Mouse (Mus musculus) heart, postnatal 0 days (tissue): ENCODE data around the gene Elp5. TPM values are rescaled to one million over a fixed set of nuclear protein-coding genes. Genes with fewer than 3 reads are reported as not detected.

ENCODE experiments used
- ATAC-seq: fragments of 200-750 bp; cut with Nextera tagmentation; 2 replicates; pipeline ENCODE4 v1.8.0; 2017; ENCODE audit warnings: low read depth, moderate number of reproducible peaks, moderate library complexity; ENCODE audit not compliant: insufficient read depth
- DNase-seq: peaks from one replicate; pipeline ENCODE4 v3.0.0-alpha.2; 2016; ENCODE audit warnings: low spot score
- H3K27ac ChIP-seq: fragments of 300-500 bp; sonication (generic); 2 replicates; pipeline ENCODE4 v1.5.1; 2014; ENCODE audit warnings: low read depth, mild to moderate bottlenecking
- H3K27me3 ChIP-seq: fragments of 300-500 bp; sonication (generic); 2 replicates; pipeline ENCODE4 v1.6.1; 2014; ENCODE audit warnings: low read length, mixed read lengths; ENCODE audit not compliant: control insufficient read depth, insufficient read depth
- H3K36me3 ChIP-seq: fragments of 300-500 bp; sonication (generic); replicated peaks from 2 replicates; pipeline ENCODE4 v1.6.1; 2014; ENCODE audit warnings: low read length, mixed read lengths; ENCODE audit not compliant: control insufficient read depth, insufficient read depth
- H3K4me1 ChIP-seq: fragments of 300-500 bp; sonication (generic); 2 replicates; pipeline ENCODE4 v1.6.1; 2014; ENCODE audit warnings: antibody characterized with exemption; ENCODE audit not compliant: control insufficient read depth, insufficient read depth
- H3K4me2 ChIP-seq: fragments of 300-500 bp; sonication (generic); 2 replicates; pipeline ENCODE4 v1.6.1; 2014; ENCODE audit warnings: low read depth, mild to moderate bottlenecking, low read length, moderate library complexity
- H3K4me3 ChIP-seq: fragments of 300-500 bp; sonication (generic); 2 replicates; pipeline ENCODE4 v1.5.1; 2014; ENCODE audit warnings: low read depth, low read length
- H3K9ac ChIP-seq: fragments of 300-500 bp; sonication (generic); replicated peaks from 2 replicates; pipeline ENCODE4 v1.6.1; 2014; ENCODE audit warnings: low read depth, low read length, mixed read lengths
- H3K9me3 ChIP-seq: fragments of 300-500 bp; sonication (generic); replicated peaks from 2 replicates; pipeline ENCODE4 v1.6.1; 2016; ENCODE audit warnings: low read length; ENCODE audit not compliant: control insufficient read depth
- CTCF ChIP-seq: IDR thresholded peaks from 2 replicates; pipeline ENCODE4 v1.5.1; 2016; ENCODE audit warnings: antibody characterized with exemption, control low read depth, low read depth
- EP300 ChIP-seq: IDR thresholded peaks from 2 replicates; pipeline ENCODE4 v1.6.1; 2016; ENCODE audit warnings: antibody characterized with exemption, low read depth
- WGBS: fragments of 180-500 bp; shearing (Covaris S2); extraction: QIAGEN DNeasy Blood & Tissue Kit; methylation state at CpG from one replicate; pipeline ENCODE4 v1.1.7; 2014; 5-methylcytosine and 5-hydroxymethylcytosine counted together
- polyA plus RNA-seq: library from polyadenylated mRNA; unstranded; fragments of >200 nt; fragmentation: Nextera tagmentation; extraction: Ambion mirVana; gene quantifications from 2 replicates; pipeline ENCODE4 v1.2.1, GENCODE M21; 2015
- total RNA-seq: library from RNA; depleted of rRNA; stranded (reverse); fragments of >200 nt; gene quantifications from 2 replicates; pipeline ENCODE4 v1.2.3, GENCODE M21; 2014; ENCODE audit warnings: low replicate concordance

Elp5 gene
- total and polyA plus RNA-seq, 2 experiments from 2014 or later: 96.1 to 108 TPM

GRCm38 (mm10) chr11:69989949-69990348 is 7.6 kb upstream of the Elp5 start:
- Histone ChIP-seq H3K9me3 (no peaks in the 10 kb centered on the region), H3K36me3 (peaks cover 66% of the 10 kb centered on the region), H3K4me1 (peaks cover 11% of the 10 kb centered on the region), H3K9ac (no peak overlapping the region; the same call in 1 of the 2 replicates), H3K4me2 (no peak overlapping the region), H3K27ac (peak overlapping the region; percentile 94), H3K4me3 (no peak overlapping the region), H3K27me3 (no peaks in the 10 kb centered on the region)
- DNase-seq: no peak
- 74% methylated on average over 8 of the region's 8 CpGs for WGBS
- ATAC-seq: no peak
- TF ChIP-seq CTCF (no peak), EP300 (no peak)

- ATAC-seq (no peak), DNase-seq (no peak)
- Histone ChIP-seq H3K9me3 (no peaks in the 10 kb centered on the region), H3K4me1 (peaks cover 23% of the 10 kb centered on the region), H3K27me3 (no peaks in the 10 kb centered on the region), H3K27ac (no peak overlapping the region), H3K4me2 (no peak overlapping the region), H3K4me3 (no peak overlapping the region), H3K36me3 (peaks cover 52% of the 10 kb centered on the region), H3K9ac (no peak overlapping the region; the same call in 1 of the 2 replicates)
- WGBS: 86% methylated on average over 8 of the region's 8 CpGs
- no peak for TF ChIP-seq CTCF
- TF ChIP-seq EP300: no peak
These were observed 2.1 kb upstream of the Elp5 start for GRCm38 (mm10) chr11:69984431-69984830.

- peak overlapping the region; percentile 100 for H3K9ac ChIP-seq
- H3K9me3 ChIP-seq: no peaks in the 10 kb centered on the region
- ATAC-seq: no peak
- peaks cover 43% of the 10 kb centered on the region for H3K36me3 ChIP-seq
- TF ChIP-seq EP300: no peak
- TF ChIP-seq CTCF: no peak
- peak overlapping the region; percentile 99 for H3K4me3 ChIP-seq
- DNase-seq: no peak
- H3K27me3 ChIP-seq: no peaks in the 10 kb centered on the region
- H3K27ac ChIP-seq: peak overlapping the region; percentile 100
- 62% methylated on average over 4 of the region's 4 CpGs for WGBS
- peak overlapping the region; percentile 96 for H3K4me2 ChIP-seq
- H3K4me1 ChIP-seq: peaks cover 25% of the 10 kb centered on the region
These were observed 1.1 kb upstream of the Elp5 start for GRCm38 (mm10) chr11:69983377-69983776.

- DNase-seq (peak; percentile 51), ATAC-seq (no peak)
- H3K36me3 ChIP-seq: peaks cover 41% of the 10 kb centered on the region
- WGBS: 12% methylated on average over 5 of the region's 5 CpGs
- no peaks in the 10 kb centered on the region for H3K27me3 ChIP-seq
- peaks cover 25% of the 10 kb centered on the region for H3K4me1 ChIP-seq
- H3K4me2 ChIP-seq: peak overlapping the region; percentile 96
- H3K9me3 ChIP-seq: no peaks in the 10 kb centered on the region
- H3K4me3 ChIP-seq: peak overlapping the region; percentile 99
- peak overlapping the region; percentile 100 for H3K9ac ChIP-seq
- peak overlapping the region; percentile 100 for H3K27ac ChIP-seq
- TF ChIP-seq EP300 (no peak), CTCF (no peak)
These were observed 560 bp upstream of the Elp5 start for GRCm38 (mm10) chr11:69982877-69983276.

- H3K27me3 ChIP-seq: no peaks in the 10 kb centered on the region
- H3K27ac ChIP-seq: peak within 1 kb of the TSS; percentile 100
- TF ChIP-seq EP300 (no peak), CTCF (no peak)
- H3K4me2 ChIP-seq: peak within 1 kb of the TSS; percentile 98
- H3K36me3 ChIP-seq: peaks cover 35% of the 10 kb centered on the region
- no peaks in the 10 kb centered on the region for H3K9me3 ChIP-seq
- DNase-seq (no peak), ATAC-seq (no peak)
- under 1% methylated on average over 38 of the region's 43 CpGs for WGBS
- H3K4me1 ChIP-seq: peaks cover 25% of the 10 kb centered on the region
- peak within 1 kb of the TSS; percentile 100 for H3K9ac ChIP-seq
- peak within 1 kb of the TSS; percentile 99 for H3K4me3 ChIP-seq
These were observed 1.1 kb downstream of the Elp5 start, which contains the start of gene Ctdnep1 for GRCm38 (mm10) chr11:69981141-69981762. Gene Ctdnep1 (plus strand): TSS chr11:69981156.
